Mouse (Mus musculus): ENCODE measurements around the gene Vezt. TPM values are rescaled to one million over a fixed set of nuclear protein-coding genes. Genes with fewer than 3 reads are reported as not detected.

Vezt gene
- polyA plus RNA-seq, 1 experiment, result 5.5 TPM

GRCm38 (mm10) chr10:93915531-93916275 is 119.9 kb downstream of the Vezt start:
- TF ChIP-seq CTCF (IDR thresholded peaks at IDR 0.05; ENCODE audit: extremely low read depth, insufficient read length, insufficient replicate concordance, low read depth, low read length) (no peak), POLR2A (IDR thresholded peaks at IDR 0.05; ENCODE audit: low read depth, low read length) (no peak)
- WGBS, result 56% methylated on average over 11 of the region's 11 CpGs
- Histone ChIP-seq H3K27ac (ENCODE audit: insufficient read depth, low read depth, low read length) (no peak overlapping the region), H3K4me3 (ENCODE audit: low read depth, low read length) (no peak overlapping the region), H3K36me3 (ENCODE audit: control insufficient read depth, insufficient read depth, low read length) (no peaks in the 10 kb centered on the region), H3K4me1 (ENCODE audit: control insufficient read depth, insufficient read depth, insufficient read length, low read length) (no peaks in the 10 kb centered on the region), H3K27me3 (ENCODE audit: control insufficient read depth, insufficient read depth, low read length) (no peaks in the 10 kb centered on the region)

DNA sequence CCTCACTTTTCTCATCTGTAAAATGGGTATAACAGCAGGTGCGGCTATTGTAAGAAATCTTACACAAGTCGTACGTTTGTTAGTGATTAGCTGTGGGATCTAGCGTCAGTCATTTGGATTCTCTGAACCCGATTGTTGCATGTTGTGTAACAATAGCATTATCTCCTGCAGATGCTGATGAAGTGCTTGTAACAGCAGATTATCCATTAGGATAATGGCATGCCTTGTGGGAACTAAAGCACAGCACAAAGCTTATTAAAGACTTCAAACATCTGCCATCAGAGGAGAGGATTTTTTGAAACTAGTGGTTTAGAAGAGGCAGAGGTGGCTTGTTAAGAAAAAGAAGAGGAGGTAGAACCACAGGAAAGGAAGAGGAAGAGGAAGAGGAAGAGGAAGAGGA is 122.1 kb downstream of the Vezt start:
- Histone ChIP-seq H3K36me3 (ENCODE audit: control insufficient read depth, insufficient read depth, low read length) (no peaks in the 10 kb centered on the region), H3K27me3 (ENCODE audit: control insufficient read depth, insufficient read depth, low read length) (no peaks in the 10 kb centered on the region), H3K4me1 (ENCODE audit: control insufficient read depth, insufficient read depth, insufficient read length, low read length) (no peaks in the 10 kb centered on the region), H3K4me3 (ENCODE audit: low read depth, low read length) (no peak overlapping the region), H3K27ac (ENCODE audit: insufficient read depth, low read depth, low read length) (no peak overlapping the region)
- no peak for TF ChIP-seq POLR2A (IDR thresholded peaks at IDR 0.05; ENCODE audit: low read depth, low read length)
- no peak for TF ChIP-seq CTCF (IDR thresholded peaks at IDR 0.05; ENCODE audit: extremely low read depth, insufficient read length, insufficient replicate concordance, low read depth, low read length)
- 82% methylated on average over 5 of the region's 5 CpGs for WGBS

GRCm38 (mm10) chr10:93912917-93913316 is 122.7 kb downstream of the Vezt start:
- Histone ChIP-seq H3K27ac (ENCODE audit: insufficient read depth, low read depth, low read length) (no peak overlapping the region), H3K36me3 (ENCODE audit: control insufficient read depth, insufficient read depth, low read length) (no peaks in the 10 kb centered on the region), H3K27me3 (ENCODE audit: control insufficient read depth, insufficient read depth, low read length) (no peaks in the 10 kb centered on the region), H3K4me3 (ENCODE audit: low read depth, low read length) (no peak overlapping the region), H3K4me1 (ENCODE audit: control insufficient read depth, insufficient read depth, insufficient read length, low read length) (no peaks in the 10 kb centered on the region)
- TF ChIP-seq POLR2A (IDR thresholded peaks at IDR 0.05; ENCODE audit: low read depth, low read length) (no peak), CTCF (IDR thresholded peaks at IDR 0.05; ENCODE audit: extremely low read depth, insufficient read length, insufficient replicate concordance, low read depth, low read length) (no peak)
- 63% methylated on average over 1 of the region's 1 CpGs for WGBS

DNA sequence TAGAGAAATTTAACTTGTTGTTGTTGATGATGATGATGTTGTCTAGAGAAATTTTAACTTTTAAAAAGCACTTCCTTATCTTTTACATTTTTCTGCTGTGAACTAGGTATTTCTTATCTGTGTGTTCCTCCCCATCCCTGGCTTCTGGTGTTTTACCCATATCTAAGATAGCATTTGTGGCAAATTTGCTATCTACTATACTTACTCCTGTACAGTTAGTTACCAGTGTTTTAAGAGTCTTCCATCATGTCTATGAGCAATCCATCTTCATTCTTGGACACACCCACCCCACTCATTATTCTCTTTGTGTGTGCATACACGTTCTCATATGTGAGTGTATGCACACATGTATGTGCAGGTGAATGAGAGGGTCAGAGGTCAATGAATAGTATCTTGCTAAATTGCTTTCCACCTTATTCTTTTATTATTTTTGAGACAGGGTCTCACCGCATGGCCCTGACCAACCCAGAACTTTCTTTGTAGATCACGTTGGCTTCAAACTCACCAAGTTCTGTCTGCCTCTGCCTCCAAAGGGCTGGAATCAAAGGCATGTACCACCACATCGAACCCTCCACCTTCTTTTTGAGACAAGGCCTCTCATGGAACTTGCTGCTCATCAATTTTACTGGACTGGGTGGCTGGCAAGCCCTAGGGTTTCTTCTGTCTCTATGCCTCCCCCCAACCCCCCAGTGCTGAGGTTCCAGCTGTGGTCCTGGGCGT is 123.3 kb downstream of the Vezt start:
- no peaks in the 10 kb centered on the region for H3K36me3 ChIP-seq (ENCODE audit: control insufficient read depth, insufficient read depth, low read length)
- no peaks in the 10 kb centered on the region for H3K4me1 ChIP-seq (ENCODE audit: control insufficient read depth, insufficient read depth, insufficient read length, low read length)
- TF ChIP-seq CTCF (IDR thresholded peaks at IDR 0.05; ENCODE audit: extremely low read depth, insufficient read length, insufficient replicate concordance, low read depth, low read length), result no peak
- TF ChIP-seq POLR2A (IDR thresholded peaks at IDR 0.05; ENCODE audit: low read depth, low read length), result no peak
- no peak overlapping the region for H3K27ac ChIP-seq (ENCODE audit: insufficient read depth, low read depth, low read length)
- H3K27me3 ChIP-seq (ENCODE audit: control insufficient read depth, insufficient read depth, low read length), result no peaks in the 10 kb centered on the region
- no peak overlapping the region for H3K4me3 ChIP-seq (ENCODE audit: low read depth, low read length)
- WGBS, result 80% methylated on average over 5 of the region's 5 CpGs

GRCm38 (mm10) chr10:93911326-93911725 is 124.3 kb downstream of the Vezt start:
- TF ChIP-seq CTCF (IDR thresholded peaks at IDR 0.05; ENCODE audit: extremely low read depth, insufficient read length, insufficient replicate concordance, low read depth, low read length) (no peak), POLR2A (IDR thresholded peaks at IDR 0.05; ENCODE audit: low read depth, low read length) (no peak)
- no peaks in the 10 kb centered on the region for H3K4me1 ChIP-seq (ENCODE audit: control insufficient read depth, insufficient read depth, insufficient read length, low read length)
- 73% methylated on average over 5 of the region's 5 CpGs for WGBS
- H3K4me3 ChIP-seq (ENCODE audit: low read depth, low read length), result no peak overlapping the region
- H3K27ac ChIP-seq (ENCODE audit: insufficient read depth, low read depth, low read length), result no peak overlapping the region
- no peaks in the 10 kb centered on the region for H3K36me3 ChIP-seq (ENCODE audit: control insufficient read depth, insufficient read depth, low read length)
- H3K27me3 ChIP-seq (ENCODE audit: control insufficient read depth, insufficient read depth, low read length), result no peaks in the 10 kb centered on the region

DNA sequence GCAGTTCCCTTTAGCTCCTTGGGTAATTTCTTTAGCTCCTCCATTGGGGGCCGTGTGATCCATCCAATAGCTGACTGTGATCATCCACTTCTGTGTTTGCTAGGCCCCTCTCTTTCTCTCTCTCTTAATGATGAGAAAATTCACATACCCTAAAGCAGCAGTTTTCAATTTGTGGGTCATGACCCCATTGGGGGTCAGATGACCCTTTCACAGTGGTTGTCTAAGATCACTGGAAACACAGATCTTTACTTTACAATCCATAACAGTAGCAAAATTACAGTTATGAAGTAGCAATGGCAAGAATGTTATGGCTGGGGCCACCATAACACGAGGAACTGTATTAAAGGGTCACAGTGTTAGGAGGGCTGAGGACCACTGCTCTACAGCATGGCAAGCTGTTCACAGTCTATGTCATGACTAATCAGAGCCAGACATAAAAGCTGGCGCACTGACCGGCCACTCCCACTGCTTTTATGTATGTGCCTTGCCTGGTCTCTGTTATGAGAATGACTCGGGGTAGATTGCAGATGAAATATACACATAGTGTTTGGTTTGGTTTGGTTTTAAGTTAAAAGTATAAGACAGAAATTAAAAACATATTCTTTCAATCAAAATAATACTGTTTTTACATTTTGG is 125.7 kb downstream of the Vezt start:
- no peak overlapping the region for H3K4me3 ChIP-seq (ENCODE audit: low read depth, low read length)
- TF ChIP-seq POLR2A (IDR thresholded peaks at IDR 0.05; ENCODE audit: low read depth, low read length), result no peak
- TF ChIP-seq CTCF (IDR thresholded peaks at IDR 0.05; ENCODE audit: extremely low read depth, insufficient read length, insufficient replicate concordance, low read depth, low read length), result no peak
- H3K4me1 ChIP-seq (ENCODE audit: control insufficient read depth, insufficient read depth, insufficient read length, low read length), result no peaks in the 10 kb centered on the region
- no peaks in the 10 kb centered on the region for H3K36me3 ChIP-seq (ENCODE audit: control insufficient read depth, insufficient read depth, low read length)
- WGBS, result 92% methylated on average over 5 of the region's 5 CpGs
- H3K27me3 ChIP-seq (ENCODE audit: control insufficient read depth, insufficient read depth, low read length), result no peaks in the 10 kb centered on the region
- no peak overlapping the region for H3K27ac ChIP-seq (ENCODE audit: insufficient read depth, low read depth, low read length)

- Histone ChIP-seq H3K4me3 (ENCODE audit: low read depth, low read length) (no peak overlapping the region), H3K4me1 (ENCODE audit: control insufficient read depth, insufficient read depth, insufficient read length, low read length) (no peaks in the 10 kb centered on the region), H3K27ac (ENCODE audit: insufficient read depth, low read depth, low read length) (no peak overlapping the region), H3K36me3 (ENCODE audit: control insufficient read depth, insufficient read depth, low read length) (no peaks in the 10 kb centered on the region), H3K27me3 (ENCODE audit: control insufficient read depth, insufficient read depth, low read length) (no peaks in the 10 kb centered on the region)
- WGBS, result 83% methylated on average over 1 of the region's 1 CpGs
- TF ChIP-seq POLR2A (IDR thresholded peaks at IDR 0.05; ENCODE audit: low read depth, low read length) (no peak), CTCF (IDR thresholded peaks at IDR 0.05; ENCODE audit: extremely low read depth, insufficient read length, insufficient replicate concordance, low read depth, low read length) (no peak)
Observed at GRCm38 (mm10) chr10:93909015-93909414, 126.6 kb downstream of the Vezt start.
